Mouse (Mus musculus) testis, adult 2 months (tissue): ENCODE measurements around the gene Prkn.

Experiments
- CTCF ChIP-seq: fragments of 200-500 bp; IDR thresholded peaks from 2 replicates; pipeline ENCODE4 v1.5.1; 2012; ENCODE audit warnings: low read depth, mild to moderate bottlenecking, inconsistent platforms, low read length, moderate library complexity; ENCODE audit not compliant: control insufficient read depth, insufficient read depth, insufficient replicate concordance
- POLR2A ChIP-seq: fragments of 200-500 bp; IDR thresholded peaks from 2 replicates; pipeline ENCODE4 v1.6.1; 2012; ENCODE audit warnings: low read depth, mild to moderate bottlenecking, inconsistent platforms, low read length, moderate library complexity; ENCODE audit not compliant: control insufficient read depth

GRCm38 (mm10) chr17:12061381-12061780 is 1221.2 kb downstream of the Prkn start:
- no peak for TF ChIP-seq CTCF
- no peak for TF ChIP-seq POLR2A
